Mouse (Mus musculus): ENCODE data around the gene Ercc5.

Ercc5 gene

GRCm38 (mm10) chr1:44147563-44148381, at the start of gene Ercc5:
Gene Ercc5, plus strand, starts transcription at chr1:44147744.
- peak; percentile 80 to 82 for DNase-seq

DNA sequence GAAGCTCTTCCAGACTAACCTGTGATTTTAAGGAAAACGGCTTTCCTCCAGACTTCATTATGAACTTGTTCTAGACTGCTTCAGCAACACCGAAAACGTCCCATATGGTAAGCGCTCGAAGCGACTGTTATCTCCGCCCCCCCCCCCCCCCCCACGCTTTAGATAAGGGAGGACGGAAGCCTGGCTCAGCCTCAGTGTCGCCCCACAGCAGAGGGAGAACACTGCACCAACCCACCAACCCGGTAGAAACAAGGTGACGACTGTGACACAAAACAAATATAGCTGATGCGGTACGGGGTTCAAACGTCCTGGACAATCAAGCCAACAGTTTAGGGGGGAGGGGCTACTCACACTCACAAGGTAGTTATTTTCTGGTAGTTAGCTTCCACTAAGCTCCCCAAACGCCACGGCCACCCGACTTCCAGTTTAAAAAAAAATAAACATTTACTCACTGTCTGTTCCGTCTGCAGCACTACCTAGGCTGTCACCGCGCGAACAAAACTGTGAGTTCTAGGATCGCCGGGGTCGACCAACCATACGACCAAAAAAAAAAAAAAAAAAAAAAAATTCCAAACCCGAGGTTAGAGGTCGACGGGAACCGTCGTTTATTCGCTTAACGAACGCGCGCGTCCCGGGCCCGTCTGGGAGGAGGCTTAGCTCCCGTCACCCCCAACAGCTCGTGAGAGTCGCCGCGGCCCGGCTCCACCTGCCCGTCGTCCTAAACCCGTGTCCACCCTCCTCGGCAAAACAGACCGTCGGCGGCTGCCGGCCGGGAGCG, 45.9 kb upstream of the Ercc5 start:
- DNase-seq = peak; percentile 64 to 68

DNA sequence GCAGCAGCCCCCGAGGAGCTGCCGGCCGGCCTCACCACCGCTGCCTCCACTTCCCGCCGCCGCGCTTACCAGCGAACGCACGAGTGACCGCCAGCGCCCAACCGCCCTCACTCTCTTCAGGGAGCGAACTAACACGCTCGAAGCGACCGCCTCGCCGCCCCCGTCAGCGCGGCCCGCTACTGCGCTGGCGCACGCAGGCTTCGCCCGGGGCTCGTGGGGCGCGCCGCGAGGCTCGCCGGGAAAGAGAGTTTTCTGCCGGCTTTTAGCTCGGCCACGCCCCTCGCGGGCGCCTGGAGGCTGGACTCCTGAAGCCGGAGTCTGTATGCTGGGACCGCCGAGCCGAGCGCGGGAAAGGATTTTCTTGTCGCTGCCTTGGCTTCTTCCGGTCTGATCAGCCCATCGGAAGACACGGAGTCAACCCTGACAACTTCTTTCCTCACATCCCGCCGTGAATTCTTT, 45.3 kb upstream of the Ercc5 start, which contains the start of gene Tex30:
TSS of gene Tex30 (minus strand) at position 183 of the 459 bp plus-strand sequence.
- DNase-seq = peak; percentile 90 to 92

DNA sequence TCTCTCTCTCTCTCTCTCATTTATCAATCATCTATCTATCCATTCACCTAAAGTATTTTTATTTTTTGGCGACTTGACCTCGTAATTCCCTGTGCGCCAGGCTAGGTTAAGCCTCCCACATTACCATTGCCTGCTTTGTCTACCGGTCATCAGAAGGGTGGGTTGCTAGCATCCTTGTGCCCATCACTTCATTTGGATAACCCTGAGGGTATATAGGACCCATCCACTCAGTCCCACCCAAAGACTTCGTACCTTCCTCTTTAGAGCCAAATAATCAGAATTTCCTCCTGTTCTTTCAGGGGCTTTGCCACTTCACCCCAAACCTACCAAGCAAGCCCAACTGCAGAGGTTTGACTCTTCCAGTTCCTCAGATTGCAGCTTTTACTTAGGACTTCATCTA, 44.6 kb upstream of the Ercc5 start:
- no peak for DNase-seq

- DNase-seq = no peak
Observed at GRCm38 (mm10) chr1:44117571-44117970, 30.0 kb upstream of the Ercc5 start.

- DNase-seq = peak; percentile 55 to 62
Observed at GRCm38 (mm10) chr1:44118239-44119054, 29.1 kb upstream of the Ercc5 start, which contains the start of the genes Kdelc1 and Bivm. Gene Kdelc1, minus strand, starts transcription at chr1:44118808. Gene Bivm, plus strand, starts transcription at chr1:44118957.

- DNase-seq = peak; percentile 47 to 49
Observed at GRCm38 (mm10) chr1:44119201-44120073, 28.1 kb upstream of the Ercc5 start.

DNA sequence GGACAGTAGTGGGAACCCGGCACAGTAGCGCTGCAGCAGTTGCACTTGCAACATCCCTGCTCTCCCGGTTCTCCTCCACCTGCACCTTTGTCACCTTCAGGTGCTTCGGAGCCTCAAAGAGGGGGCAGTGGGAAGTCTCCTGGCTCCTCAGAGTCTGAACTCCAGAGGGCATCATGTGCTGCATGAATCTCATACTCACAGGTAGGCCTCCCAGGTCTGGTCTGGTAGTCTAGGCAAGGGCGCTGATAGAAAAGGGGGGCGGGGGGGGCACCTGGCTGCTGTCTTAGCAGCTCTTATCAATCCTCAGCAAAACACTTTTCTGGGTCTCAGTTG, 27.5 kb upstream of the Ercc5 start:
- DNase-seq = no peak

DNA sequence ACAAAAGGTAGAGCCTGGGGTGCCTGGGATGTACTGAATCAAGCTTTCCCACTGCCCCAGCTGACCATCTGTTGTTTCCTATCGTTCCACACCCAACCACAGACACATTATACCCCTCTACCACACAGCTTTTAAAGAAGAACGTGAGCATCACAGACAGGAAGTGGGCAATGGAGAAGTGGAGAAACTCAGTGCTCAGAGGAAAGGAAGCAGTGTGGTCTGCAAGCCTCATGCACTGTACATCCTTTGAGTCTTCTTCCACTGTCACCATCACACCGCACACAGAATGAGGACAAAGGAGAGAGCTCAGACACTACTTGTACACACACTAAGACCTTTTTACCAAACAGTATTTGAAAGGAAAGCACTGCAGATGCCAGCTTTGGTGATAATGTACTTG, 25.3 kb upstream of the Ercc5 start:
- DNase-seq = no peak

DNA sequence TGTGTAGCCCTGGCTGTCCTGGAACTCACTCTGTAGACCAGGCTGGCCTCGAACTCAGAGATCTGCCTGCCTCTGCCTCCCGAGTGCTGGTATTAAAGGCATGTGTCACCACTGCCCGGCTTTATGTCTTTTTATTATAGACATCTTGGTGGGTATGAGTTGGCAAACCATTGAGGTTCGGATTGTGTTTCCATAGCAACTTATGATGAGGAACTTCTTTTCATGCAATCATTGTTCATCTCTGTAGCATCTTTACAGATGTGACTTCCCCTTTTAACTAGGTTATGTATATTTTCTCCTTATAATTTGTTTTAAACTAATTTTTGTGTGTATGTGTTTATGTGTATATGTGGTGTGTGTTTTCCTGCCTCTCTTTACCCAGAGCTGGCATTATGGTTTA, 22.0 kb upstream of the Ercc5 start:
- DNase-seq = no peak

DNA sequence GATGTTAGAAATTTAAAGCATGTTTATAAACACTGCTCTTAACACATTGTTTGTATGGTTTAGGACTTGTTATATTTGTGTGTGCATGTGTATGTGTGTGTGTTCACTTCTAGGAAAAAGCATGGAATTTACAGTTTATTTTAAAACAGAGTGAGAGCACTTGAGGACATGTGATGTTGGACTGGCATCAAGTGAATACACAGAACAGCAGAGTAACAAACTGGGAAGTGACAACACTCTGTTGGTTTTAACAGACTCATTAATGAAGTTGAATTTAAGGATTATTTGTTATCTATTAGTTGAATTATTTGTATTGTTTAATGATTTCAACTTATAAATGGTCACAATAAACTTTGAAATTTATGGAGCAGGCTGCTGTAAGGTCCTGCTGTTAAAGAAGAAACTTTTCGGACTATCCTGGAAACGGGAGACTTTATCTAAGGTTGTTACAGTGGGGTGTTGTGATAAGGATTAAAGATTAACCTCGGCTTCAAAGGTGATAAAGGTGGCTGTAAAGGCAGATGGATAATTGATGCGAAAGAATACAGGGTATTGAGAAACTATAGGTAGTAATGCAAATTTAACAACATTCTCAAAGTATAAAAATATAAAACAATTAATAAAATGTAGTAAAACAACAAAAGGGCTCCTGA, 17.5 kb upstream of the Ercc5 start:
- no peak for DNase-seq

DNA sequence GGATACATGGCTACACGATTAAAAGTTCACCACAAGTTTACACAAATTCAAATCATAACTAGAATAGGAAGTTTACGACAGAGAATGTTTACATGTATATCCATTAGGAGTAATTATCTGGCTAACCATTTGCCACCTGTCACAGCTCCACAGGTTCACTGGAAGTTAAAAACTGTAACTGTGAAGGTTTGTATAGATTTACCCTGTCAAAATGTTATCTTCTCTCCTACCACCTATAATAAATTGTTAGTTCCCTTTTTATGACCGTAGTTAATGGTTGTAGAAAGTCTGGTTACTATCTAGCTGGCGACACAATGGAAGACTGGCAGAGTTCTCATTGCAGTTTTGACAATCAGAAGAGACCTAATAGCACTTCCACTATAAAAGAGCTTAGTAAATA, 7.3 kb upstream of the Ercc5 start:
- no peak for DNase-seq

- DNase-seq = no peak
Observed at GRCm38 (mm10) chr1:44142747-44143146, 4.8 kb upstream of the Ercc5 start.

DNA sequence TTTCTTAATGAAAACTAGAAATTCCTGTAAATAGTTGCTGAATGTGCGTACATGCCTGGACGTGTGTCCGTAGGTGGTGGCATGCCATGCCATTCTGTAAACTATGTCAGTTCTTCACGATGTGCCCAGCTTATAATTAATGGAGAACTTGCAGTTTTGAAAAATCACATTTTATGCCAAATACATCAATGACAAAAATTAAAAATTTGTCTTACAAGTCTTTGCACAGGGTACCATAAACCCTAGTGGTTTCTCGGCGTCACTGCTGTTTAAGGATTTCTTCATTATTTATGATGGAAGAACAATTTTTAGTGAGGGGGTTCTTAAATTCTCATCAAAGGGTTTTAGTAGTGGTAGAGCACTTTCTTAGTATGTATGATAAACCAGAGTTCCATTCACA, 1.2 kb downstream of the Ercc5 start:
- peak in 1 of 2 experiments; percentile 3 for DNase-seq

DNA sequence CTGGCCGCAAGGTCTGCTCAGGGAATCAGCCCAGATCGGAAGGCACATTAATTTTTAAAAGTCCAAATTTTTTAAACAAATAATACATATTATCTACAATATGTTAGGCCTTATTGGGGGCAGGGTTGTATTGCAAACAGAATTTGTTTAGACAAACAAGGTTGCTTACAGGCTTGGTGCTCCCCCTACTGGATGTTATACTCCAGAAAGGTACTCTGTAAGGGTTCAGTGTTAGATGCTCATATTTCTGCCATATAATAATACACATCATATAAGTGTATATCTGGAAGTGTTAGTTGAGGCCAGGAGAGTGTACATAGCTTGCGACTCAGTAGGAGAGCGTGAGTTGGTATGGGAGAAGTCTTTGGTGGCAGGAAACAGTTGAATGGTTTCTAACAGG, 7.7 kb downstream of the Ercc5 start:
- peak; percentile 27 to 42 for DNase-seq

DNA sequence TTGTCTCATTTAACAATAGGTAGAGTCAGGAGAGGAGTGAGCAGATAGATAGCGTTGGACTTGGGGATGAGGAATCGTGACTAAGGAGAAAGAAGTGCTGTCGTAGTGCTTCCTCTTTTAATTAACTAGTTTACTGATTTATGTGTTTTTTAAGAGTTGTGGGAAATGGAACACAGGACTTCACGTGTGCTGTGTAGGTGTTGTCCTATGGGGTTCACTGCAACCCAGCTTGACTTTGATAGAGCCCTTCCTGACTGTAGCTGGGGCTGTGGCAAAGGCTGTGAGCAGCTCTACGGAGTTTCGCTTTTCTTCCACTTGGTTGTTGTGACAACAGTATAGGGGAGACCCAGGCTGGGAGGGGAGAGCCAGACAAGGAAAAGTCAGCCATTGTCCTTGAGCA, 10.8 kb downstream of the Ercc5 start:
- no peak for DNase-seq

DNA sequence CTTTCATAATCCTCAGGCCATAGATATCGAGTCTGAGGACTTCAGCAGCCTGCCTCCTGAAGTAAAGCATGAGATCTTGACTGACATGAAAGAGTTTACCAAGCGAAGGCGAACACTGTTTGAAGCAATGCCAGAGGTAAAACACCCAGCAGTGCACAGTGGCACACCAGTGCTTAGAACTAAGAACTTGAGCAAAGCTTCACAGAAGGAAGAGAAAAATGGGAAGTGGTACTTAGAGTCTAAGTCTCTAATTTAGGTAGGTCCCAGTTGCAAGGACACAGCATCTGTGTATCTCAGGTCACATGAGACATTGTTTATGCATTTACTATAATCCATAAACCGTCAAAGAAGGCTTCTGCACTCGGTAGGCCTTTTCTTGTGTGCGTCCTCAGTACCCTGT, 14.3 kb downstream of the Ercc5 start:
- DNase-seq = no peak

DNA sequence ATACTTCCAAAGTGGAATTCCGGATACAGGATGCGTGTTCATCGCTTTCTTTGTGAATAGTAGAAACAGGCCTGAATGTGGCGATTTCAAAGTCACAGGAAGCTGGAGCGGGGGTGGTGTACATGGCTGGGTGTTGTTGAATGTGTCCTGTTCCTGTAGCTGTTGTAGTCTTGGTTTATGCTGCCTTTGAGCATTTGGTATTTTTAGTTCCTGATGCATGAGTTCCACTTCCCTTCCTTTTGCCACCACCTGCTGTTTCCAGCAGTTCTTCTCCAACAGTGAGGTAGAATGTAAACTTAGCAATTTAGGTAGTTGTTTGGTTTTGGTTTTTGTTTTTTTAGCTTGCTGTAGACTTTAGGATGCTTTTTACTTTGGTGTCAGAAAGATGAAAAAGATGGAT, 14.8 kb downstream of the Ercc5 start:
- DNase-seq = no peak

GRCm38 (mm10) chr1:44167859-44168383, 20.4 kb downstream of the Ercc5 start:
- peak in 1 of 2 experiments; percentile 21 for DNase-seq

DNA sequence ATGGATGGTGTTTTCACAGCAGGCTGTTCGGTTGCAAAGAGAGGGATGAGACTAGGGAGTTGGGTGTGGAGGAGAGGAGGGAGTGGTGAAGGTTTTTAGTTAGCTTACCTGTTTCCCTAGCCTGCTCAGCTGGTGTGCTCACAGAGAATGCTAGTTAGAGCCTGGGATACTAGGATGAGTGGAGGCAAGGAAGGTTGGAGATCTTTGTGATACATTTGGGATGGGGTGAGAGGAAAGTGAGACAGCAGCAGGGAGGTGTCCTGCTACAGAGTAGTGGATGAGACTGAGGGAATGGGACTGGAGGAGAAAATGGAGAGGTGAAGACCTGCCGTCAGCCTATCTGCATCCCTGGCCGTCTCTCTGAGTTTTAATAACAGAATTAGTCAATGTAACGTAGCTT, 25.1 kb downstream of the Ercc5 start:
- DNase-seq = no peak

- no peak for DNase-seq
Observed at GRCm38 (mm10) chr1:44173903-44174302, 26.4 kb downstream of the Ercc5 start.
